Mouse (Mus musculus): ENCODE results near the gene Zfp426. TPM values are rescaled to one million over a fixed set of nuclear protein-coding genes. Genes with fewer than 3 reads are reported as not detected.

Gene Zfp426
- polyA plus RNA-seq, 1 experiment: 5.5 TPM

DNA sequence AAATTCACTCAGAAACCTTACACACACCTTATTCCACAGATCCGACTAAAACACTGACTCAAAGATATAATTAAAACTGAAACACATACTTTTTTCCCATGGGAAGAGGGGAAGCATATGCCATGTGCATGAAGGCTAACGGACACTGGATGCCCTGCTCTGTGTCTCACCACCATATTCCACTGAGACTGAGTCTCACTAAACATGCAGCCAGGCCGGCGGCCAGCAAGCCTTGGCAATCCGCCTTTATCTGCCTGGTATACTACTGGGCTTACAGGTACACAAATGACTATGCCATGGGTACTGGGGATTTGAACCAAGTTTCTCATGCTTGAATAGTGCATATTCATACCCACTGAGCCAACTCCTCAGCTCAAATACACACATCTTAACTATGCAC is 13.2 kb downstream of the Zfp426 start:
- no peak overlapping the region for H3K4me2 ChIP-seq (ENCODE audit: low read depth)
- TF ChIP-seq E2F4 (IDR thresholded peaks at IDR 0.05; ENCODE audit: insufficient read depth) (no peak), USF1 (IDR thresholded peaks at IDR 0.05; ENCODE audit: low read depth) (no peak), MAX (IDR thresholded peaks at IDR 0.05; ENCODE audit: low read depth) (no peak), REST (IDR thresholded peaks at IDR 0.05; ENCODE audit: insufficient read depth, insufficient read length) (no peak), MYOD1 (IDR thresholded peaks at IDR 0.05; ENCODE audit: control insufficient read depth in 1 of 3, insufficient read length in 2 of 3, low read depth in 2 of 3) (no peak), POLR2A (IDR thresholded peaks at IDR 0.05; ENCODE audit: insufficient read length, low read depth) (no peak), POLR2AphosphoS2 (IDR thresholded peaks at IDR 0.05; ENCODE audit: insufficient read length, low read depth) (no peak)
- no peak overlapping the region for H3K4me3 ChIP-seq
- H3K79me2 ChIP-seq (ENCODE audit: control insufficient read depth, insufficient read depth): no peaks in the 10 kb centered on the region
- H3K36me3 ChIP-seq (ENCODE audit: control insufficient read depth, insufficient read depth): peaks cover 28% of the 10 kb centered on the region
- no peaks in the 10 kb centered on the region for H3K27me3 ChIP-seq (ENCODE audit: control insufficient read depth, insufficient read depth, insufficient read length)
- H3ac ChIP-seq (ENCODE audit: control insufficient read depth, insufficient read length): no peak overlapping the region

DNA sequence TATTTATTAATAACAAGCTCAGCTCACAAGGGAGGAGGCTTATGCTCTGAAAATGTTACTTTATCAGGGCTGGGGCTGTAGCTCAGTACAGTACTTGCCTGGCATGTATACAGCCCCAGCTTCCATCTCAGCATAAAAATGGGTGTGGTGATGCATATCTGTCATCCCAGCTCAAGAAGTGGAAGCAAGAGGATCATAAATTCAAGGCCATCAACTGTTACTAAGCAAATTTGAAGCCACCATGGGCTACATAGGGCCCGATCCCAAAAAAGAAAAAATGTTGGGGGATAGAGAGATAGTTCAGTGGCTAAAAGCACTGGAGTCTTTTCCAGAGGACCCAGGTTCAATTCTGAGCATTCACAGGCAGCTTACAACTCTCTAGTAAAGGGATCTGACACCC is 15.9 kb downstream of the Zfp426 start:
- H3K79me2 ChIP-seq (ENCODE audit: control insufficient read depth, insufficient read depth): no peaks in the 10 kb centered on the region
- H3K36me3 ChIP-seq (ENCODE audit: control insufficient read depth, insufficient read depth): peaks cover 48% of the 10 kb centered on the region
- no peak overlapping the region for H3ac ChIP-seq (ENCODE audit: control insufficient read depth, insufficient read length)
- no peak for TF ChIP-seq SRF (IDR thresholded peaks at IDR 0.05; ENCODE audit: control insufficient read depth, insufficient read length, low read depth)
- no peak for TF ChIP-seq MAX (IDR thresholded peaks at IDR 0.05; ENCODE audit: low read depth)
- TF ChIP-seq E2F4 (IDR thresholded peaks at IDR 0.05; ENCODE audit: insufficient read depth): no peak
- TF ChIP-seq CEBPB (IDR thresholded peaks at IDR 0.05; ENCODE audit: insufficient read depth, poor library complexity, severe bottlenecking): no peak
- TF ChIP-seq USF1 (IDR thresholded peaks at IDR 0.05; ENCODE audit: low read depth): no peak
- no peak for TF ChIP-seq POLR2A (IDR thresholded peaks at IDR 0.05; ENCODE audit: insufficient read length, low read depth)
- TF ChIP-seq POLR2AphosphoS2 (IDR thresholded peaks at IDR 0.05; ENCODE audit: insufficient read length, low read depth): no peak
- no peak for TF ChIP-seq REST (IDR thresholded peaks at IDR 0.05; ENCODE audit: insufficient read depth, insufficient read length)
- no peak for TF ChIP-seq MYOG (IDR thresholded peaks at IDR 0.05; ENCODE audit: control insufficient read depth in 1 of 3, insufficient read depth in 1 of 3, insufficient read length in 2 of 3, low read depth in 2 of 3)
- TF ChIP-seq TCF3 (IDR thresholded peaks at IDR 0.05; ENCODE audit: insufficient read length, low read depth): no peak
- no peak for TF ChIP-seq MYOD1 (IDR thresholded peaks at IDR 0.05; ENCODE audit: control insufficient read depth in 1 of 3, insufficient read length in 2 of 3, low read depth in 2 of 3)
- TF ChIP-seq TCF12 (IDR thresholded peaks at IDR 0.05; ENCODE audit: insufficient read depth, poor library complexity, severe bottlenecking): no peak
- no peak overlapping the region for H3K4me3 ChIP-seq
- H3K27me3 ChIP-seq (ENCODE audit: control insufficient read depth, insufficient read depth, insufficient read length): no peaks in the 10 kb centered on the region
- H3K4me2 ChIP-seq (ENCODE audit: low read depth): no peak overlapping the region

DNA sequence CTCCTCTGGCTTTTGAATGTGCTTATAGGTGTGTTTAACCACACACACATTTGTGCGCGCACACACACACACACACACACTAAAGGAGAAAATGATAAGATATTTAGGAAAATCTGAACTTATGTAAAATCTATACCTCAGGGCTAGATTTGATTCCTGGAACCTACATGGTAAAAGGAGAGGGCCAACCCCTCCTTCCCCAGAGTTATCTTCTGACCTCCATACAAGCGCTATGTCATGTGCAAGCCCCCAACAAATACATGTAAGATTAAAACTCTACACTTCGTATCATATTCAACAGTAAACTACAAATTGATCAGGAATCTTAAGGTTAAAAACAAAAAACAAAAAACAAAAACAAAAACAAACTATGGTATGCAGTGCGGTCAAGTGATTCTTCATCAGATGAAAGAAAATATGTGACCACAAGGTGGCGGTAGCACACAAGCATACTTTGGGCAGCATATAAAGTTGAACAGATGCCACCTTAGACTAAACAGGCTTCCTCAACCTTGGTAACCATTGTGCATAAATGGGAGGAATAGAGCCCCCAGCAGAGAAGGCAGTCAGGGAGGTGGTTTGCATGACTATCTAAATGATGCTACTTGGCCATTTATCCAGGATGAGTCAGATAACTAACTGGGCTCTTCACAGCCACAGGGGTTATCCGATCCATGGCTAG is 25.6 kb downstream of the Zfp426 start:
- H3K36me3 ChIP-seq (ENCODE audit: control insufficient read depth, insufficient read depth): peaks cover 23% of the 10 kb centered on the region
- H3K79me2 ChIP-seq (ENCODE audit: control insufficient read depth, insufficient read depth): no peaks in the 10 kb centered on the region
- no peaks in the 10 kb centered on the region for H3K27me3 ChIP-seq (ENCODE audit: control insufficient read depth, insufficient read depth, insufficient read length)
- H3ac ChIP-seq (ENCODE audit: control insufficient read depth, insufficient read length): no peak overlapping the region
- TF ChIP-seq MYOG (IDR thresholded peaks at IDR 0.05; ENCODE audit: control insufficient read depth in 1 of 3, insufficient read depth in 1 of 3, insufficient read length in 2 of 3, low read depth in 2 of 3): no peak
- TF ChIP-seq POLR2A (IDR thresholded peaks at IDR 0.05; ENCODE audit: insufficient read length, low read depth): no peak
- no peak for TF ChIP-seq CEBPB (IDR thresholded peaks at IDR 0.05; ENCODE audit: insufficient read depth, poor library complexity, severe bottlenecking)
- no peak for TF ChIP-seq TCF12 (IDR thresholded peaks at IDR 0.05; ENCODE audit: insufficient read depth, poor library complexity, severe bottlenecking)
- TF ChIP-seq MAX (IDR thresholded peaks at IDR 0.05; ENCODE audit: low read depth): no peak
- H3K4me2 ChIP-seq (ENCODE audit: low read depth): no peak overlapping the region
- no peak overlapping the region for H3K4me3 ChIP-seq

DNA sequence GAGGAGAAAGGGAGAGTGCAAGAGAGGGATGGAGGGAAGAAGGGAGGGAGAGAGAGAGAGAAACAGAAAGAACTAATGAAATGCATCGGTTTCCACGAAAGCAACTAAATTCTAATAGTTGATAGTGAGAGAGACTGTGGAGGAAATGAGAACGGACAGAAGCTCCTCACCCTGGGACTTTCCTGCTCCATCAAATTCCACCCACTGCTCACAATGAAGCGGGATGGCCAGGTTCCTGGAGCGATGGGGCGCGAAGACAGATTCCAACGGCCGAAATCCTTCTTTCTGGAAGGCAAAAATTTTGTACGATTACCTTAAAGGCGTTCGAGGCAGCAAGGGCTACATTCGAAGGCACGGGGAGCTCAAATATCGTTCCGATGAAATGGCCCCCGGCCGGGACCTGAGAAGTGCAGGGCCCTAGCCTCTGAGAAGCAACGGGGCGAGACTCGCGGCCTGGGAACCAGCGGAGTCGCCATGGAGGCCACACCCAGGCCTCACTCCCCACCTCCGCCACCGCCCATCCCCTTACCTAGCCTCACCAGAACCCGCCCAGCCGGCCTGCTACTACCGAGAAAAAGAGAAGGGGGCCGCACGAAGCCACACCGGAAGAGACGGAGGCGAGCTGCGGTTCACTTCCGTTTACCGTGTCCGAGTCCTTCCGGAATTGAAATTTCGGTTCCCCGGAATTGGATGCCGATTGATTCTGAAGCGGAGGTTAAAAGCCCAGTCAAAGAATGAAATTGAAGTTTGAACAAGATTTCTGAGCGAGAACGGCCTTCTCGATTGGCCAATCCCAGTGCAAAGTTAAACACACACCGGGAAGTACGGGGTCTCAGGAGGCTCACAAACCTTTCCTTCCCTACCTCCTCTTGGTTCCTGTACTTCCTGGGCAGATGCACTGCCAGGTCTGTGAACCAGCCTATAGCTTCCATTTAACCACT is 32.9 kb downstream of the Zfp426 start, which contains the start of gene Zfp26:
Zfp26 (minus strand) TSS at position 786 of the 941 bp plus-strand sequence.
- peak within 1 kb of the TSS; percentile 93 for H3K4me3 ChIP-seq
- peaks cover 47% of the 10 kb centered on the region for H3K79me2 ChIP-seq (ENCODE audit: control insufficient read depth, insufficient read depth)
- peaks cover 30% of the 10 kb centered on the region for H3K36me3 ChIP-seq (ENCODE audit: control insufficient read depth, insufficient read depth)
- peak within 1 kb of the TSS; percentile 93 for H3K4me2 ChIP-seq (ENCODE audit: low read depth)
- H3K27me3 ChIP-seq (ENCODE audit: control insufficient read depth, insufficient read depth, insufficient read length): no peaks in the 10 kb centered on the region
- TF ChIP-seq MAX (IDR thresholded peaks at IDR 0.05; ENCODE audit: low read depth): no peak
- TF ChIP-seq TCF3 (IDR thresholded peaks at IDR 0.05; ENCODE audit: insufficient read length, low read depth): no peak
- peak; percentile 60 for TF ChIP-seq POLR2A (IDR thresholded peaks at IDR 0.05; ENCODE audit: insufficient read length, low read depth)
- peak within 1 kb of the TSS; percentile 76 for H3ac ChIP-seq (ENCODE audit: control insufficient read depth, insufficient read length)

DNA sequence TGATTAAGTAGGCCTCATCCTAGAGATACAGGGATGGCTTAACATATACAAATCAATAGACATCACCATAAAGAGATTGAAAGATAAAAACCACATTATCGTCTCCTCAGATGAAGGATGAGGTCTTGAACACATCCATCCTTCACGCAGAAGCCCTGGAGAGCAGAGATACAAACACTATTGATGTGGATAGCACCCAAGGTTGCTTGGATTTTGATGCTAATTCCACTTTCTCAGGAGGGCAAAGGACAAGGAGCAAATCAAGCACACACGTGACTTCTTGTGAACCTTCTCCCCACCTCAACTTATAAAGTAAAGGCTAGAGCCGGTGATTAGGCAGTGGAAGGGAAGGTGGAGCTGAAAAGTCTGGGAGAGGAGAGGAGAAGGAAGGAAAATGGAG is 38.9 kb downstream of the Zfp426 start:
- Histone ChIP-seq H3K79me2 (ENCODE audit: control insufficient read depth, insufficient read depth) (peaks cover 80% of the 10 kb centered on the region), H3ac (ENCODE audit: control insufficient read depth, insufficient read length) (no peak overlapping the region), H3K36me3 (ENCODE audit: control insufficient read depth, insufficient read depth) (peaks cover 46% of the 10 kb centered on the region), H3K4me3 (no peak overlapping the region), H3K27me3 (ENCODE audit: control insufficient read depth, insufficient read depth, insufficient read length) (no peaks in the 10 kb centered on the region), H3K4me2 (ENCODE audit: low read depth) (no peak overlapping the region)
- no peak for TF ChIP-seq TCF3 (IDR thresholded peaks at IDR 0.05; ENCODE audit: insufficient read length, low read depth)
- no peak for TF ChIP-seq E2F4 (IDR thresholded peaks at IDR 0.05; ENCODE audit: insufficient read depth)
